9 mouse cellular contexts compared by ENCODE assay signal in the genomic region with DNA sequence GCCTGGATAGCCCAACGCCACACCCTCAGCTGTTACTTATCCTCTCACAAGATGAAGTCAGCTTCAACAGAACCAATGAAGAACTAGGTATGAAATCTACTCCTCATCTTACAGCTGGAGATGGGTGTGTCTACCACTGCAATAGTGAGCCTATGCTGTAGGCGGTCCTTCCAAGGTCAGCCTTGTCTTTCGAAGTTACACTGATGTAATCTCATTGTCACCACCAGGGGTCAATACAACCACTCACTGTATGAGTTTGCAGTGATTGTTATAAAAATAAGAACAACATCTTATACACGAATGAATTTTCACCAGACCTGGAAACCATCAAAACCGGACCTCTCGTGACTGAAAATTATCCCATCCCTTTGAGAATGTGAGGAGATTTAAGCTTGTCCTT. TPM values are rescaled to one million over a fixed set of nuclear protein-coding genes. Genes with fewer than 3 reads are reported as not detected.
DNase-seq lines count a peak whose midpoint lies in the region; ATAC-seq and TF ChIP-seq lines count a peak whose summit lies in the region.
"Had no signal": no experiment of that assay in that cellular context is flagged by ENCODE, and none has a peak within 500 bp of the region (broad histone marks: within the 10 kb centered on the region; RNA-seq: fewer than 3 reads in every experiment).

No protein-coding gene starts in this region.

- no peaks in the 10 kb centered on the region for H3K4me1 ChIP-seq in intestine, embryonic 15.5 days (replicated peaks)

- H3K4me2 ChIP-seq in intestine, embryonic 15.5 days (replicated peaks), result no peak overlapping the region
- H3K4me2 ChIP-seq: midbrain, embryonic 11.5 days had no signal

- peak; percentile 14 to 26 for DNase-seq in cerebellum, postnatal 10 days
- no peak for DNase-seq in cerebellum, postnatal 25 days
- DNase-seq in layer of hippocampus, adult 2 months (ENCODE audit: low spot score in 2 of 2), result no peak
- no peak for DNase-seq in layer of hippocampus, adult 9-10 months (ENCODE audit: low spot score)
- DNase-seq in MEL-GATA-1-ER (ENCODE audit: extremely low read depth, low read depth), result peak; percentile 6
- DNase-seq in left cerebral cortex, adult 8-10 months (ENCODE audit: low spot score in 2 of 2), result no peak
- no peak for DNase-seq in gastrocnemius, postnatal 4 days (ENCODE audit: low spot score in 2 of 2)

- no peaks in the 10 kb centered on the region for H3K9me3 ChIP-seq in intestine, embryonic 15.5 days

- peak; percentile 62 for ATAC-seq in intestine, embryonic 15.5 days

- H3K27ac ChIP-seq in layer of hippocampus, adult 2 months, result no peak overlapping the region
- H3K27ac ChIP-seq in intestine, embryonic 15.5 days, result no peak overlapping the region

- H3K9ac ChIP-seq in intestine, embryonic 15.5 days, result no peak overlapping the region

- H3K36me3 ChIP-seq in intestine, embryonic 15.5 days, result no peaks in the 10 kb centered on the region

- H3K4me3 ChIP-seq in layer of hippocampus, adult 2 months, result no peak overlapping the region
- no peak overlapping the region for H3K4me3 ChIP-seq in intestine, embryonic 15.5 days (replicated peaks)

- WGBS in intestine, embryonic 15.5 days, result 62% methylated on average over 6 of the region's 6 CpGs

- no peaks in the 10 kb centered on the region for H3K27me3 ChIP-seq in intestine, embryonic 15.5 days (replicated peaks)

- peak; percentile 84 for TF ChIP-seq CTCF in layer of hippocampus, adult 2 months (conservative IDR thresholded peaks at IDR 0.05)

RNA-seq across cellular contexts. Expression of gene Ckmt2, which starts 16.4 kb away (rescaled TPM):
- under 1 TPM; 0.32 to 0.41 TPM for total RNA-seq in layer of hippocampus, adult 2 months (2021)
- 1.5 and 1.7 TPM in 2 replicates for polyA plus RNA-seq in intestine, embryonic 15.5 days (2015; fragmentation: Nextera tagmentation; extraction: Ambion mirVana)
- total RNA-seq in left cerebral cortex, adult 8-10 months (2022), result 1 to 10 TPM in 1 of 4 experiments, under 1 TPM in 2, not detected in 1; 0.40 to 1.2 (median 0.66) TPM
- total RNA-seq in gastrocnemius, postnatal 4 days (2021), result 100 to 1,000 TPM; 168 to 176 TPM
- polyA plus RNA-seq: midbrain, embryonic 11.5 days had no signal

Comparison
In these comparisons a context has a peak if more than half of its experiments do, and no peak if none do; other contexts are left out.
1. DNase-seq: peak in cerebellum, postnatal 10 days (2 of 2) and MEL-GATA-1-ER (single experiment); none in cerebellum, postnatal 25 days (0 of 2), layer of hippocampus, adult 2 months (0 of 2), layer of hippocampus, adult 9-10 months (single experiment), left cerebral cortex, adult 8-10 months (0 of 2) and gastrocnemius, postnatal 4 days (0 of 2).
2. RNA of gene Ckmt2, which starts 16.4 kb away (total RNA-seq): 168 to 176 TPM in gastrocnemius, postnatal 4 days; 0.40 to 1.2 TPM in left cerebral cortex, adult 8-10 months and 0.32 to 0.41 TPM in layer of hippocampus, adult 2 months; every median in the first group is over 10 times any median in the second.